Mouse (Mus musculus) CD8-positive naive resting alpha-beta T cell, adult 2 months (primary cell): ENCODE data around the gene Asic3.

Source experiments
- DNase-seq, 2 experiments: peaks; one replicate each; pipeline ENCODE4 v3.0.0; 2022; ENCODE audit warnings: low read depth in 2 of 2, low spot score in 2 of 2

The Asic3 gene

DNA sequence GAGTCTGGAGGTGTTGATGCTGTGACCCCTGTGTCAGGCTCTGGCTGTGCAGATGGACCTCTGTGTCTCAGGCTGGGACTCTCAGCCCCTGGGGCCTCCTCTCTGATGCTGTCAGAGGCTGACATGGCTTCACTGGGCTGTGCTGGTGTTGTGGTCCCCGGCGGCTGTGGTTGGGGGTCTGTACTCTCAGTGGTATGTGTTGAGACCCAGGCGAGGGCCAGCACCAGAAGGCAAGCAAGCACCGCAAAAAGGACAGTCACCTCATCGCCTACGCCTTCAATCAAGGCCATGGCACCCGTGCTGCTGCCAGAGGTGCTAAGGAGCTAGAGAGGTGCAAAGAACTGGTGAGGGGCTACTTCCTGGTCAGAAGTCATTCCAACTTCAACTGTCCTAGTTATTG, 33.4 kb downstream of the Asic3 start:
- no peak for DNase-seq

GRCm38 (mm10) chr5:24447624-24448298, 34.6 kb downstream of the Asic3 start, which contains the start of gene Tmub1:
Gene Tmub1, minus strand, starts transcription at chr5:24447854.
- peak; percentile 75 to 76 for DNase-seq

- peak; percentile 65 to 67 for DNase-seq
Measured at GRCm38 (mm10) chr5:24451264-24452029, 38.3 kb downstream of the Asic3 start.

DNA sequence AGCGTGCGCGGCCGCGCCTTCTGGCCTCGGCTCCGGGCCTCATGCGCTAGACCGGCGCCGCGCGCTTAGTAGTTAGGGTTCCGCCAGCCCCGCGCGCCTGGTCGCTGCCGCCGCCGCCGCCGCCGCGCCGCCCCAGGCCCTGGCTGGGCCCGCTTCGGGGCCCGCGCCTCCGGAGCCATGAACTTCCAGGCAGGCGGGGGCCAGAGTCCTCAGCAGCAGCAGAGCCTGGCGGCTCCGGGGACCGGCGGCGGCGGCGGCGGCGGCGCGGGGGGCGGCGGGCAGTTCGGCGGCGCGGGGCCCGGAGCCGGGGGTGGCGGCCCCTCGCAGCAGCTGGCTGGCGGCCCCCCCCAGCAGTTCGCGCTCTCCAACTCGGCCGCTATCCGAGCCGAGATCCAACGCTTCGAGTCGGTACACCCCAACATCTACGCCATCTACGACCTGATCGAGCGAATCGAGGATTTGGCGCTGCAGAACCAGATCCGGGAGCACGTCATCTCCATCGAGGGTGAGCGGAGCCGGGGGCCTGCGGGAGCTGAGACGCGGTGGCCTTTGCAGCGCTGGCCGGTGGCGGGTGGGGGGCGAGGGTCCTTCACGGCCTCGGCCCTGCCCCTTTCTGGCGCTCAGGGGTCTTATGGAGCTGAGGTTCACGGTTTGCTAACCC, 39.0 kb downstream of the Asic3 start, which contains the start of gene Agap3:
Gene Agap3, plus strand, starts transcription at position 148 of the 661 bp plus-strand sequence.
- DNase-seq, result peak in 1 of 2 experiments; percentile 34

- DNase-seq, result no peak
Measured at GRCm38 (mm10) chr5:24452691-24453233, 39.6 kb downstream of the Asic3 start.

- DNase-seq, result no peak
Measured at GRCm38 (mm10) chr5:24453283-24453984, 40.2 kb downstream of the Asic3 start.

DNA sequence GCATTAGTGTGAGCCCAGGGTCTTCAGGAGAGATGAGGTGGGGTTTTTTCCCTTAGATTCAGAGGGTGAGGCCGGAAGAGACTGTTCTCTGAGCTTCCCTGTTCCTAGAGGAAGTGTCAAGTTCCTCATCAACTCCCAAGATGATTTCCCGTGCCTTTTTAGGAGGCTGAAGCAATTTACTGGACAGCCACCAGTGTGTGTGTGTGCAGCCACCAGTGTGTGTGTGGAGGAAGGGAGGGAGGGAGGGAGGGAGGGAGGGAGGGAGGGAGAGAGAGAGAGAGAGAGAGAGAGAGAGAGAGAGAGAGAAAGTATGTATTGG, 40.8 kb downstream of the Asic3 start:
- DNase-seq, result no peak

- DNase-seq, result no peak
Measured at GRCm38 (mm10) chr5:24455076-24455475, 41.9 kb downstream of the Asic3 start.

GRCm38 (mm10) chr5:24455613-24456012, 42.4 kb downstream of the Asic3 start:
- no peak for DNase-seq

DNA sequence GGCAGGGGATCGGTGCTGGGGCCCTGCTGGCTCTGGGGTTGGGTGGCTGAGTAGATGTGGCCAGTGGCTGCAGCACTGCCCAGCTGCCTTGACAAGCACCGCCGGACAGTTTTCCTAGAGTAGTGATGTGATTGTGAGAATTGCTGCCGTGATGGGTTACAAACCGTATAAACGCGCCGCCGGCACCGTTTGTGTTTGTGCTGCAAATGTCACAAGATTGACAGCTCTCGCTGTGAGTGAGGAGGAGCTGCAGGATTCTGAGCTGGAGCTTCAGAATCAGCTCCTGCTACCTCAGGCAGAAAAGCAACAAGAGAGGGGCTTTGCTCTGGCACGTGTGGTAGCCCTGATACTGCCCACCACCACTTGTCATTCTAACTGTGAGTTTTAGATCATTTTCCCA, 53.6 kb downstream of the Asic3 start:
- DNase-seq, result no peak
